Mouse (Mus musculus) myocyte (in vitro differentiated cells): ENCODE data around the gene Klhl13.

ENCODE experiments used
- E2F4 ChIP-seq: IDR thresholded peaks from one replicate; pipeline ENCODE4 v1.6.1; 2011; ENCODE audit warnings: mild to moderate bottlenecking, control low read depth, moderate library complexity; ENCODE audit not compliant: insufficient read depth
- MAX ChIP-seq: IDR thresholded peaks from one replicate; pipeline ENCODE4 v1.6.1; 2011; ENCODE audit warnings: low read depth, mild to moderate bottlenecking, control low read depth
- MYOD1 ChIP-seq, 3 experiments: IDR thresholded peaks; one replicate each; pipeline ENCODE4 v1.6.1; 2011; ENCODE audit warnings: control low read depth in 2 of 3, low read depth in 2 of 3, mild to moderate bottlenecking in 2 of 3, moderate library complexity in 1 of 3; ENCODE audit not compliant: insufficient read length in 2 of 3, control insufficient read depth in 1 of 3
- MYOG ChIP-seq, 3 experiments: IDR thresholded peaks; one replicate each; pipeline ENCODE4 v1.6.1; 2011; ENCODE audit warnings: control low read depth in 2 of 3, low read depth in 2 of 3, mild to moderate bottlenecking in 2 of 3; ENCODE audit not compliant: insufficient read length in 2 of 3, control insufficient read depth in 1 of 3, insufficient read depth in 1 of 3
- POLR2A ChIP-seq: IDR thresholded peaks from one replicate; pipeline ENCODE4 v1.6.1; 2011; ENCODE audit warnings: low read depth, mild to moderate bottlenecking, control low read depth, moderate library complexity; ENCODE audit not compliant: insufficient read length
- POLR2AphosphoS2 ChIP-seq: IDR thresholded peaks from one replicate; pipeline ENCODE4 v1.6.1; 2011; ENCODE audit warnings: low read depth, control low read depth; ENCODE audit not compliant: insufficient read length
- TCF12 ChIP-seq: IDR thresholded peaks from one replicate; pipeline ENCODE4 v1.6.1; 2011; ENCODE audit warnings: mild to moderate bottlenecking, control low read depth; ENCODE audit not compliant: poor library complexity, insufficient read depth, severe bottlenecking
- USF1 ChIP-seq: IDR thresholded peaks from one replicate; pipeline ENCODE4 v1.6.1; 2011; ENCODE audit warnings: low read depth, mild to moderate bottlenecking, control low read depth, moderate library complexity

DNA sequence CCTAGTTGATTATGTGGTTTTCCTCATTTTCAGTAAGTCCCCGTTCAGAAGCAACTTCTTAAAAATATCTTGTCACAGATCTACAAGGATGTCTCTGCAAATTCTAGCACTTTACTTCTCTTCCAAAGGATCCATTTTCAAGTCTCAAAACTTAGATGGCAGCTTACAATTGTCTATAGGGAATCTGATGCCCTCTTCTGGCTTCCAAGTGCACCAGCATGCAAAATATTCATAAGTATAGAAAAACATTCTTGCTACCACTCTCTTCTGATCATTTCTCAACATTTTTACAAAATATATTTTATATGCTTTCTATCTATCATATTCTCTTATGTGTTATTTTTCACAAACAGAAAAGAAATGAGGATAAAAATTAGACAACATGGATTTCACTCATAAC lies 14.8 kb downstream of the Klhl13 start:
- TF ChIP-seq POLR2A = no peak
- no peak for TF ChIP-seq MYOG (IDR thresholded peaks at IDR 0.05; ENCODE audit: control insufficient read depth in 1 of 3, insufficient read depth in 1 of 3, insufficient read length in 2 of 3, low read depth in 2 of 3)
- no peak for TF ChIP-seq MYOD1 (IDR thresholded peaks at IDR 0.05; ENCODE audit: control insufficient read depth in 1 of 3, insufficient read length in 2 of 3, low read depth in 2 of 3)
- no peak for TF ChIP-seq USF1
- TF ChIP-seq POLR2AphosphoS2 = no peak
- TF ChIP-seq MAX = no peak
- TF ChIP-seq E2F4 = no peak
- TF ChIP-seq TCF12 = no peak
